Mouse (Mus musculus) CH12.LX (cell line): ENCODE data around the gene Elf1. TPM values are rescaled to one million over a fixed set of nuclear protein-coding genes. Genes with fewer than 3 reads are reported as not detected.

Experiments
- DNase-seq: peaks from one replicate; pipeline ENCODE4 v3.0.0-alpha.2; 2013; ENCODE audit errors: extremely low read depth
- H3K27ac ChIP-seq: 2 replicates; pipeline ENCODE4 v1.5.1; 2012; ENCODE audit warnings: low read depth, mild to moderate bottlenecking, control low read depth, moderate library complexity; ENCODE audit not compliant: insufficient read depth
- H3K27me3 ChIP-seq: replicated peaks from 2 replicates; pipeline ENCODE3; 2012; ENCODE audit warnings: inconsistent platforms
- H3K36me3 ChIP-seq, 2 experiments: replicated peaks in 1 of 2; 2 replicates each; pipeline versions ENCODE3 to v1.6.1; 2012; ENCODE audit warnings: inconsistent platforms in 1 of 2, low read length in 1 of 2, mild to moderate bottlenecking in 1 of 2, mixed read lengths in 1 of 2, moderate library complexity in 1 of 2; ENCODE audit not compliant: control insufficient read depth in 1 of 2, insufficient read depth in 1 of 2
- H3K4me1 ChIP-seq, 2 experiments: 2 replicates each; pipeline ENCODE4 v1.6.1; 2012; ENCODE audit warnings: inconsistent platforms in 1 of 2, moderate library complexity in 1 of 2; ENCODE audit not compliant: insufficient read depth in 2 of 2, control insufficient read depth in 1 of 2
- H3K4me2 ChIP-seq: 2 replicates; pipeline ENCODE4 v1.6.1; 2012; ENCODE audit warnings: low read depth, mild to moderate bottlenecking, control low read depth; ENCODE audit not compliant: poor library complexity, insufficient read depth, severe bottlenecking
- H3K4me3 ChIP-seq, 3 experiments: fragments of 150-350 bp in 1 of 3; sonication (generic) in 1 of 3; replicated peaks in 1 of 3; 2 replicates each; pipeline versions ENCODE3 to v1.5.1; 2011 to 2012; ENCODE audit warnings: low read depth in 2 of 3, low read length in 2 of 3, mild to moderate bottlenecking in 2 of 3, moderate library complexity in 2 of 3, control low read depth in 1 of 3, improper control_type of control experiment in 1 of 3, inconsistent platforms in 1 of 3, mixed read lengths in 1 of 3; ENCODE audit not compliant: poor library complexity in 1 of 3
- H3K79me2 ChIP-seq: replicated peaks from 2 replicates; pipeline ENCODE4 v1.6.1; 2012; ENCODE audit warnings: mild to moderate bottlenecking, moderate library complexity; ENCODE audit not compliant: control insufficient read depth, poor library complexity, insufficient read depth, severe bottlenecking; ENCODE audit errors: extremely low read depth
- H3K9ac ChIP-seq: 2 replicates; pipeline ENCODE4 v1.6.1; 2012; ENCODE audit warnings: low read depth, mild to moderate bottlenecking, control low read depth, moderate library complexity; ENCODE audit not compliant: insufficient read depth
- H3K9me3 ChIP-seq: replicated peaks from 2 replicates; pipeline ENCODE3; 2012; ENCODE audit warnings: low read length, inconsistent platforms, mixed read lengths
- CHD2 ChIP-seq: IDR thresholded peaks from 2 replicates; pipeline ENCODE4 v1.6.1; 2011; ENCODE audit warnings: low read length, improper control_type of control experiment
- CTCF ChIP-seq, 2 experiments: IDR thresholded peaks in 1 of 2; conservative IDR thresholded peaks in 1 of 2; 2 replicates each; pipeline ENCODE4 v1.5.1; 2011 to 2012; ENCODE audit warnings: low read depth in 2 of 2, low read length in 2 of 2, improper control_type of control experiment in 1 of 2, inconsistent platforms in 1 of 2, mild to moderate bottlenecking in 1 of 2, moderate library complexity in 1 of 2
- E2F4 ChIP-seq: IDR thresholded peaks from 2 replicates; pipeline ENCODE4 v1.6.1; 2011; ENCODE audit warnings: low read depth, low read length, improper control_type of control experiment; ENCODE audit not compliant: insufficient replicate concordance
- ELF1 ChIP-seq: IDR thresholded peaks from 2 replicates; pipeline ENCODE4 v1.6.1; 2014; ENCODE audit warnings: low read depth, mild to moderate bottlenecking, inconsistent platforms, low read length, improper control_type of control experiment
- ETS1 ChIP-seq: conservative IDR thresholded peaks from 2 replicates; pipeline ENCODE4 v1.6.1; 2012; ENCODE audit warnings: low read depth, mild to moderate bottlenecking, inconsistent platforms, low read length, improper control_type of control experiment, moderate library complexity
- GABPA ChIP-seq: IDR thresholded peaks from 2 replicates; pipeline ENCODE4 v1.6.1; 2012; ENCODE audit warnings: low read depth, low read length, improper control_type of control experiment, inconsistent platforms; ENCODE audit not compliant: insufficient replicate concordance
- HCFC1 ChIP-seq: IDR thresholded peaks from 2 replicates; pipeline ENCODE4 v1.6.1; 2012; ENCODE audit warnings: low read depth, mild to moderate bottlenecking, inconsistent platforms, low read length, improper control_type of control experiment
- JUN ChIP-seq: IDR thresholded peaks from 2 replicates; pipeline ENCODE4 v1.6.1; 2011; ENCODE audit warnings: low read depth, mild to moderate bottlenecking, low read length, improper control_type of control experiment, moderate library complexity; ENCODE audit not compliant: insufficient read depth
- JUND ChIP-seq: conservative IDR thresholded peaks from 2 replicates; pipeline ENCODE4 v1.6.1; 2011; ENCODE audit warnings: low read depth, low read length, improper control_type of control experiment
- MXI1 ChIP-seq: IDR thresholded peaks from 2 replicates; pipeline ENCODE4 v1.6.1; 2011; ENCODE audit warnings: mild to moderate bottlenecking, low read depth, low read length, improper control_type of control experiment
- MYC ChIP-seq: IDR thresholded peaks from 2 replicates; pipeline ENCODE4 v1.6.1; 2011; ENCODE audit warnings: low read depth, mild to moderate bottlenecking, improper control_type of control experiment, low read length
- NRF1 ChIP-seq: IDR thresholded peaks from 2 replicates; pipeline ENCODE4 v1.6.1; 2014; ENCODE audit warnings: low read depth, mild to moderate bottlenecking, inconsistent platforms, low read length, improper control_type of control experiment, moderate library complexity
- RAD21 ChIP-seq: IDR thresholded peaks from 2 replicates; pipeline ENCODE4 v1.6.1; 2011; ENCODE audit warnings: low read depth, mild to moderate bottlenecking, low read length, improper control_type of control experiment, moderate library complexity
- SMC3 ChIP-seq: IDR thresholded peaks from 2 replicates; pipeline ENCODE4 v1.6.1; 2011; ENCODE audit warnings: low read depth, low read length, improper control_type of control experiment
- TBP ChIP-seq: conservative IDR thresholded peaks from 2 replicates; pipeline ENCODE4 v1.6.1; 2011; ENCODE audit warnings: low read depth, low read length, improper control_type of control experiment
- UBTF ChIP-seq: IDR thresholded peaks from 2 replicates; pipeline ENCODE4 v1.6.1; 2012; ENCODE audit warnings: low read depth, mild to moderate bottlenecking, inconsistent platforms, low read length, improper control_type of control experiment, moderate library complexity
- USF1 ChIP-seq: IDR thresholded peaks from 2 replicates; pipeline ENCODE4 v1.6.1; 2014; ENCODE audit warnings: low read depth, mild to moderate bottlenecking, inconsistent platforms, low read length, improper control_type of control experiment
- dilution Hi-C: fragments of 300-500 bp; cut with MboI; formaldehyde crosslinking; loops from 2 replicates; pipeline ENCODE4 v1.14.3; 2020; ENCODE audit warnings: low sequenced_read_pairs; ENCODE audit not compliant: extremely low pct_unique_long_range_greater_than_20kb, extremely low pct_ligation_motif_present
- in situ Hi-C: fragments of 300-500 bp; cut with MboI; formaldehyde crosslinking; loops from 3 replicates; pipeline ENCODE4 v1.14.3; 2019; ENCODE audit warnings: low sequenced_read_pairs, low pct_ligation_motif_present, low pct_unique_long_range_greater_than_20kb, mixed read lengths
- polyA plus RNA-seq: library from polyadenylated mRNA; unstranded; fragments of >175 nt; gene quantifications from 2 replicates; pipeline ENCODE4 v1.2.1, GENCODE M21; 2012; ENCODE audit warnings: low read depth; ENCODE audit not compliant: insufficient read length
- total RNA-seq, 2 experiments: library from RNA; depleted of rRNA; stranded (reverse); fragments of 300-350 nt in 1 of 2; fragments of >200 nt in 1 of 2; gene quantifications; 2 replicates each; pipeline ENCODE4 v1.2.3; 2012 to 2014

Gene Elf1
- total and polyA plus RNA-seq, 3 experiments = 37.1 to 71.7 (median 54.4) TPM

- H3K9me3 ChIP-seq = peaks cover 4% of the 10 kb centered on the region
- no peak overlapping the region for H3K27ac ChIP-seq
- TF ChIP-seq JUN = no peak
- no peak for TF ChIP-seq TBP
- TF ChIP-seq HCFC1 = no peak
- no peak for TF ChIP-seq ETS1
- no peak for TF ChIP-seq MXI1
- TF ChIP-seq SMC3 = no peak
- no peak for TF ChIP-seq NRF1
- TF ChIP-seq, all 38 proteins: peak for 0
- Histone ChIP-seq H3K4me3 (no peak overlapping the region), H3K4me1 (peaks cover 0 to 6% of the 10 kb centered on the region in 2 experiments; a peak in 2 of 4 replicates), H3K4me2 (no peak overlapping the region), H3K9ac (no peak overlapping the region), H3K79me2 (no peaks in the 10 kb centered on the region), H3K27me3 (no peaks in the 10 kb centered on the region), H3K36me3 (no peaks in the 10 kb centered on the region)
- DNase-seq = no peak
- in situ Hi-C loops (no loop called here), dilution Hi-C loops (no loop called here)
These were observed 39.6 kb upstream of the Elf1 start for GRCm38 (mm10) chr14:79441441-79441840.

- Histone ChIP-seq H3K79me2 (no peaks in the 10 kb centered on the region), H3K4me1 (peaks cover 0 to 6% of the 10 kb centered on the region in 2 experiments; a peak in 2 of 4 replicates), H3K9ac (no peak overlapping the region), H3K36me3 (no peaks in the 10 kb centered on the region), H3K27ac (no peak overlapping the region), H3K27me3 (no peaks in the 10 kb centered on the region), H3K4me3 (no peak overlapping the region), H3K9me3 (peaks cover 3% of the 10 kb centered on the region), H3K4me2 (no peak overlapping the region)
- no peak for TF ChIP-seq RAD21
- no peak for DNase-seq
- dilution Hi-C loops = no loop called here
- in situ Hi-C loops = no loop called here
These were observed 36.4 kb upstream of the Elf1 start for GRCm38 (mm10) chr14:79444601-79445000.

- Histone ChIP-seq H3K79me2 (no peaks in the 10 kb centered on the region), H3K27me3 (no peaks in the 10 kb centered on the region), H3K4me1 (peaks cover 0 to 6% of the 10 kb centered on the region in 2 experiments; a peak in 2 of 4 replicates), H3K36me3 (no peaks in the 10 kb centered on the region), H3K4me2 (no peak overlapping the region), H3K9ac (no peak overlapping the region), H3K9me3 (no peaks in the 10 kb centered on the region), H3K27ac (no peak overlapping the region), H3K4me3 (no peak overlapping the region)
- no peak for TF ChIP-seq JUND
- no peak for TF ChIP-seq E2F4
- no peak for TF ChIP-seq UBTF
- no peak for TF ChIP-seq CHD2
- no peak for TF ChIP-seq GABPA
- TF ChIP-seq ELF1 = no peak
- no peak for TF ChIP-seq CTCF (conservative IDR thresholded peaks at IDR 0.05 in 1 of 2, IDR thresholded peaks at IDR 0.05 in 1 of 2; ENCODE audit: low read depth in 2 of 2, low read length in 2 of 2)
- TF ChIP-seq MYC = no peak
- no peak for TF ChIP-seq USF1
- TF ChIP-seq NRF1 = no peak
- dilution Hi-C loops (no loop called here), in situ Hi-C loops (no loop called here)
- no peak for DNase-seq
These were observed 35.9 kb upstream of the Elf1 start for GRCm38 (mm10) chr14:79445055-79445620.
